Mouse (Mus musculus) left cerebral cortex, adult 9 months (tissue): ENCODE data around the gene Agap2.
A peak's percentile ranks its signal among the peaks of the same experiment; 100 is the strongest.
"Not testable (repeated sequence)": the region's sequence is repeated elsewhere in the genome, so short reads cannot be mapped to it uniquely, and the experiment has no call there.

Source experiments
- DNase-seq, 2 experiments: peaks; one replicate each; pipeline ENCODE4 v3.0.0; 2022; ENCODE audit warnings: low spot score in 2 of 2

Agap2 gene

DNA sequence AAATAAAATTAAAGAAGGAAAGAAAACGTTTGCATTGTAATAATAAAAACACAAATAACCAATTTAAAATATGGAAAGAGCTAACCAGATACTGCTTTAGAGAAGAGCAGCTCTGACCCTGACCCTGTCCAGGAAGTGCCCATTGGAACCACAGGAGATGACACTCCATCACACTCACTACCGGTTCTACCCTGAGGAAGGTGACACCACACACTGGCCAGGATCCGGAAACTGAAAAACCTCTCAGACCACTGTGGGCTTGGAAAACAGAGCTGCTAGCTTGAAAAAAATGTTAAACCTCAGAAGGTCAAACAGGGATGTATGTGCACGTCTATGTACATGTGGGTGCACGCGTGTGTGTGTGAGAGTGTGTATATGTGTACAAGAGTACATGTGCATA, 26.1 kb downstream of the Agap2 start:
- no peak for DNase-seq

DNA sequence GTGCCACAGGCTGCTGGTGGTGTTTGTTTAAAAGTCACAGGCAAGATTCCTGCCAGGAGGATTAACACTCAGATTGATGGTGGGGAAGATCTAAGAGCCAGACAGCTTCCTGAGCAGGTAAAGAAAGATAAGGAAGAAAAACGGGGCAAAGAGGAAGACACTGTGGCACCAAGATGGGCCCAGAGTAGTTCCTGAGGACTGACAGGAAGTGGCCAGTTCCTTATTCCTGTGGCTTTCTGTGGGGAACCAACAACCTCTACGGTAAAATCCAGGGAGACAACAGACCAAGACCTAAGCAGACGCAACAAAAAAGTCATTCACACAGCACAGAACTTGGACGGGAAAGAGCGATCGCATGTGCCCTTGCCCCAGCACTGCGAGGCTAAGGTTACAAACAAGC, 28.5 kb downstream of the Agap2 start:
- no peak for DNase-seq

DNA sequence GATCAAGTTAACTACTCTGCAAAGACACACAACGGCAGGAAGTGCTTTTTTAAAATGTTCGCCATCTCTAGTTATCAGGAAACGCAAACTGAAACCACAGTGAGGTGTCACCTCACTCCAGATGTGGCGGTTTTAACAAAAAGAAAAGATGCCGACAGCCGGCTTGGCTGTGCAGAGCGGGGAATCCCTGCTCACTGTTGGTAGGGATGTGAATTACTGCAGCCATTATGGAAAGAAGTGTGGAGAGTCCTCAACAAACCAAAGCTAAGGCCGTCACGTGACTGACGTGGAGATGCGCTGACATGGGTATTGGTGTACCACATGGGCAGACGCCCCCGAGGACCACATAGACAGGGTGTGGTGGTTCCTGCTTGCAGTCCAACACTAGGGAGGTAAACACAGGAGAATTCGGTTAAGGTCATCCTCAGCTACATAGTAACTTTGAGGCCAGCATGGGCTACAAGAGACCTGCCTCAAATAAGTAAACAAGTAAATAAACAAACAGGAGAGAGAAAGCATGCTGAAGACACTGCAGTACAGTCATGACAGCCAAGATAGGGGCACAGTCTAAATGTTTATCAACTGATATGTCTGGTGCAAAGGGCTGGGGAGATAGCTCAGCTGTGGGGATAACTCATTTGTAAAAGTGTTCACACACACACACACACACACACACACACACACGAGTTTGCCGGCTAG, 32.6 kb downstream of the Agap2 start:
- DNase-seq = no peak

DNA sequence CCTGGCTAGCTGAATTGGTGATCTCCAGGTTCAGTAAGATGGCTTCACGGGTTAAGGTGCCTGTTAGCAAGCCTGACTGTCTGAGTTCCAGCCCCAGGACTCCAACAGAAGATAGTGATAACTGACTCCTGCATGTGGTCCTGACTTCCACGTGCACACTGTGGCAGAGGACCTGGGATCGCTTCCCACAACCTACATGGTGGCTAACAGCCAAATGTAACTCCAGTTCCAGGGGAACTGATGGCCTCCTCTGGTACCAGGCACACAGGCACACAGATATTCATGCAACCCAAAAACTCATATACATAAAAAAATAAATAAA, 33.1 kb downstream of the Agap2 start:
- no peak for DNase-seq

DNA sequence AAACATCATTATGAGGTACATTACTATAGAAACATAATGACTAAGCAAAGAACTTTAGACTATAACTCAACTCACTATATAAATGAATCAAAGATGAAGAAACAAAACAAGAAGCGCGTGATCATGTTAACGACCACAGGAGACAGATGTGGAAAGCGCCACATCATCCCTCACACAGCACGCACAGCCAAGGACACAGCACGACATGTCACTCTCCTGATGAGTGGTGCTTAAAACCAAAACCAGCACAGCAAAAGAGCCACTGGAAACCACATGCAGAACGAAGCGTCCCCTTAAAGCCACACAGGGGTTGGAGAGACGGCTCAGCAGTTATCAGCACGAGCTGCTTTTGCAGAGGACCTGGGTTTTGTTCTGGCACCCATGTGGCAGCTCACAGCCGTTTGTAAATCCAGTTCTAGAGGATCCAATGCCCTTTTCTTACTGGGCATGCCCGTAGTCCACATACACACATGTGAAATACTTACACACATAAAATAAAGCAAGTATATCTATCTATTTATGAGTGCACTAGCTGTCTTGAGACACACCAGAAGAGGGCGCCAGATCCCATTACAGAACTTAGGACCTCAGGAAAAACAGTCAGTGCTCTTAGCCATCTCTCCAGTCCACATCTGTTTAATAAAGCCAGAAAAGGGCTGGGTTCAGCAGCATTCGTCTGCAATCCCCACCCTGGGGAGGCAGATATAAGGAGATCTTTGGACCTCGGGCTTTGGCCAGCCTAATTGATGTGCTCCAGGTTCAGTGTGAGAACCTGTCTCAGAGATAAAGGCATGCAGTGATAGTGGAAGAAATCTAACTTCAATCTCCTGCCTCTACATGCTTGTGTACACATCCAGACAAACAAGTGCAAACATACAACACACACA, 36.2 kb downstream of the Agap2 start:
- DNase-seq = no peak

DNA sequence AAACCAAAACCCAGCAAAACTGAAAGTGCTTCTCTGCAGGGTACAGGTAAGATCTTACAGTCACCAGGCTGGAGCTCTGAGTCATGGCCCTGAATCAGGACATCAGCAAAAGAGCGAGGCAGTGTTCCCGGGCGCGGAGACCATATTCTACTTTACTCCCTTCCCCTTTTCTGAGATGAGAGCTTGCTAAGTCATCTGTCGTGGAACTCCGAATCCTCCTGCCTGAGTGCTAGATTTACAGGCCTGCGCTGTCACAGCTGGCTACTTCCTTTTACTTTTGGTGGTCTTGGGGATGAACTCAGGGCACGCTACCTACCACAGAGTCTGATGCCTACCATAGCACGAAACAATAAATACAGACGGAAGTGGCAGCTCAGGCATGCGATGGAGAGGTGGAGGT, 39.3 kb downstream of the Agap2 start:
- DNase-seq = no peak

DNA sequence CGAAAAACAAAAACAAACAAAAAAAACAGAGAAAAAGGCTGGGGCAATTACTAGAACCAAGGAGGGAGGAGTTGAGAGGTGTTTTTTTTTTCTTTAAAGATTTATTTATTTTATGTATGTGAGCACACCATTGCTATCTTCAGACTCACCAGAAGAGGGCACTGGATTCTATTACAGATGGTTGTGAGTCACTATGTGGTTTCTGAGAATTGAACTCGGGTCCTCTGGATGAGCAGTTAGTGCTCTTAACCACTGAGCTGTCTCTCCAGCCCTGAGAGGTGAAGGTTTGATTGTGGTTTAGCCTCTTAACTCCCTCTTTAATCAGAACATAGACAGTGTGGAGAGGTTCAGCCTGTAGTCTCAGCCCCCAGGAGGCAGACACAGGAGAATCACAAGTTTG, 40.0 kb downstream of the Agap2 start:
- DNase-seq = no peak

DNA sequence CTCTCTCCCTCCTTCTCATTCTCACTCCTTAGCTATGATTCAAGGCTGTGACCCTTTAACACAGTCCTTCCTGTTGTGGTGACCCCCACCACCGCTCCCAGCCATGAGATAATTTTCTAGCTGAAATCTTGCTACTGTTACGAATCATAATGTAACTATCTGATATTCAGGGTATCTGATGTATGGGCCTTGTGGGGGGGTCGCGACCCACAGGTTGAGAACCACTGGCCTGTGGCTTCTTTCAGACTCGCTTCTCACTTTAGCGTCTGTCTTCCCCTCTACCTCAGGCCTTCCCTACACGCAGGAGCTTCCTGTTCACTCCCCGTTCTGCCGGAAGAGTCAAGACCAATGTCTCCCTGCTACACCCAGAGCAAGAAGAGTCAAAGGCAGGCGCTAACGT, 43.4 kb downstream of the Agap2 start:
- no peak for DNase-seq

DNA sequence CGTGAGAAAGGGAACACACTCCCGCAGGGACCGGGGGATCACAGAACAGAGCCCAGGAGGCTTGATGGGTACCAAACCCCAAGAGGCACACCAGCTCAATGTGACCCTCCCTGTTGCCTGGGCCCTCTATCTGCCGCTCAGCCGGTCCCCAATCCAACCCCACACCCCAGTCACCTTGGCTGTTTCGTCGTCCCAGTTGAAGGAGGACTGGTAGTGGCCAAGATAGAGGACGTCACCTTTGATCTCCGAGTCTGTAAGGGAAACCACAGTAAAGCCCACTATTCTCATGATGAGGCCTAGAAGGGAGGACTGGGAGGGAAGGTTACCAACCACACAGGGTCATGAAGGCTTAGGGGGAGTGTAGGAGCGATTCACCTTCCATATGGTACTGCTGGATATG, 44.1 kb downstream of the Agap2 start:
- no peak for DNase-seq

DNA sequence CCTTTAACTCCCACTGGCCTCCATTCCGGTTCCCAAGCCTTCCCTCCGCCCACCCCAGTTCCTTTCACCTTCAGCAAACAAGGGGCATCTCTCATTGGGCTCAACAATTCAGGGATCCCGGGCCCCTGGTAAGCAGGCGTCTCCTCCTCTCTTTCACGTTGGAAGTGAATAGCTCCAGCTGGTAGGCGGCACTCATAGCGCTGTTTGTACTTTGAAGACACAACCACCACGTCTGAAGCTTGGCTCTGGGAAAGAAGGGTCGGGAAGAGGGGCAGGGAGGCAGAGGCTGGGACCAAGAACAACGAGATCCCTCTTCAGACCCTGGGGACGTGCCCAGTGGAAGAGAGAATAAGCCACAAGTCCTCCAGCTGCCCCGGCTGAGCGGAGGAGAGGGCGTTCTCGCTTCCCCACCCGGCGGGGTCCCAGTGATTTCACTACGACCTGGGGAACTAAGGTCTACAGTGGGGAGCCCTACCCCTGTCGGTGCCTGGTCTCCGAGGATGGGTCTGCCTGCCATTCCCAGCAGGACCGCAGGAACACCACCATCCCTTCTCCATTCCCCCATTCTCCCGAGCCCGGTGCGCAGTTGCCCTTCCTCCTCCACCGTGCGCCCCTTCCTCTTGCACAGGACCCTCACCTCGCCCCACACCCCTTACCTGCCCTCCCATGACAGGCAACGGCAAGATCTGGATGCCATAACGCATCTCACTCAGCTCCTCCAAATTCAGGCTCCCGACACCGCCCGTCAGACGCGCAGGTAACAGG, 45.4 kb downstream of the Agap2 start:
- no peak for DNase-seq

DNA sequence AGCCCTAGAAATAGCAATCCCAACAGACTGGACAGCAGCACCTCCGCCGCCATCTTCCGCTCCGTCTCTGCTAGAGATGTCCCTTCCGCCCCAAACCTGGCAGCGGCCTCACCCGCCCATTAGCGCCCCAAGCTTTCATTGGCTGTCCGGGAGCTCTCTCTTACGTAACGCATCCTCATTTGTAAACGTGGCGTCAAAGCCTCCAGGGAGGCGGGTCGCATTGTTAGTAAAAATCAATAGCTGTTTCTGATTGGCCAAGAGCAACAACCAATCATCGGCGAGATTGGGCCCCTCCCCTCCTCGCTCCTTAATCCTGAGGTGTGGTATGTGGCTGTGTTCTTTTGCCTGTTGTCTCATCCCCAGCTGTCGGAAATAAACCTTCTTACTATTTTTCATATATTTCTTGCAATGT, 46.0 kb downstream of the Agap2 start, which contains the start of gene Os9:
Gene Os9, minus strand, starts transcription at position 66 of the 412 bp plus-strand sequence.
- DNase-seq = peak; percentile 96 to 99

DNA sequence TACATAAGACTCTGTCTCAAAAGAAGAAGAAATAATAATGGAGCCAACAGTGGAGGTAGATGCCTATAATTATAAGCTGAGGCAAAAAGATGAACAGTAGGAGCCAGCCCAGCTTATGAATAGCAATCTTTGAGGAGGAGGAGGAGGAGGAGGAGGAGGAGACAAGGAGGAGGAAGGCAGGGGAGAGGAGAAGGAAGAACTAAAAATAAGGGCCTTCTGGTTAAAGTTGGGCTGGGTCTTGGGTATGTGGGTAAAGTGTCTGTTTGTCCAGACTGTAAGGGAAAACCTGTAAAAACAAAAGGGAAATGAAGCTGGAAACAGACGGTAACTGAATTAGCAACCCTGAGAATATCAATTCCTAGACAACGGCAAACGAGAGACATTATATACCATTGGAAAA, 46.9 kb downstream of the Agap2 start:
- DNase-seq = no peak

DNA sequence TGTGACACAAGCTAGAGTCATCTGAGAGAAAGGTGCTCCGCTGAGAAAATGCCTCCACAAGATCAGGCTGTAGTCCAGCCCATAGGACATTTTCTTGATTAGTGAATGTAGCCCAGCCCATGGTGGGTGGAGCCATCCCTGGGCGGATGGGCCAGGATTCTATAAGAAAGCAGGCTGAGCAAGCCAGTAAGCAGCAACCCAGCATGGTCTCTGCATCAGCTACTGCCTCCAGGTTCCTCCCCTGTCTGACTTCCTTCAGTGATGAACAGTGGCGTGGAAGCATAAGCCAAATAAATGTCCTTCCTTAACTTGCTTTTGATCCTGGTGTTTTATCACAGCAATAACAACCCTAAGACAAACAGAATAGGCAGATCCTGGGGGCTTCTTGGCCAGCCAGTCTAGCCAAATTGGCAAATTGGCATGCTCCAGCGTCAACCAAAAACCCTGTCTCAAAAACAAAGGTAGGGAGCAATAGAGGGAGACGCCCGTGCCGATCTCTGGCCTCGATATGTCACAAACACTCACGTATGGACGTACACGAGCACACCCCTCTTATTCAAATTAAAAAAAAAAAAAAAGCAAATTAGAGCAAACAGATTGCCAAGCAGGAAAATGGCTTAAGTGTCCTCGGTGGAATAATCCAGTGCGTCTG, 47.8 kb downstream of the Agap2 start:
- peak in 1 of 2 experiments; percentile 69 for DNase-seq

DNA sequence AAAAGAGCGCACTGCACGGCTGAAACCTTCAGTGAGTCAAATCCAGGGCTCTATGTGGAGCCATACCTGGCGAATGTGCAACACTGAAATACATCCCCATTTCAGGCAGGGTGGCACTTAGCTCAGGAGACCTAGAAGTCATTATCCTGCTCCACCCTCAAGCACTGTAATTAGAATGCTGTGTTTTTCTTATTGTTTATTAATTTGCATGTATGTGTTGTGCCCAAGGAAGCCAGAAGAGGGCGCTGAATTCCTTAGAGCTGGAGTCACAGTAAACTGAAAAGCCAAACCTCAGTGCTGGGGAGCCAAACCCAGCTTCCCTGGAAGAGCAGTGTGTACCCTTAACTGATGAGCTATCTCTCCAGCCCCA, 48.3 kb downstream of the Agap2 start:
- DNase-seq = peak; percentile 50 to 90

DNA sequence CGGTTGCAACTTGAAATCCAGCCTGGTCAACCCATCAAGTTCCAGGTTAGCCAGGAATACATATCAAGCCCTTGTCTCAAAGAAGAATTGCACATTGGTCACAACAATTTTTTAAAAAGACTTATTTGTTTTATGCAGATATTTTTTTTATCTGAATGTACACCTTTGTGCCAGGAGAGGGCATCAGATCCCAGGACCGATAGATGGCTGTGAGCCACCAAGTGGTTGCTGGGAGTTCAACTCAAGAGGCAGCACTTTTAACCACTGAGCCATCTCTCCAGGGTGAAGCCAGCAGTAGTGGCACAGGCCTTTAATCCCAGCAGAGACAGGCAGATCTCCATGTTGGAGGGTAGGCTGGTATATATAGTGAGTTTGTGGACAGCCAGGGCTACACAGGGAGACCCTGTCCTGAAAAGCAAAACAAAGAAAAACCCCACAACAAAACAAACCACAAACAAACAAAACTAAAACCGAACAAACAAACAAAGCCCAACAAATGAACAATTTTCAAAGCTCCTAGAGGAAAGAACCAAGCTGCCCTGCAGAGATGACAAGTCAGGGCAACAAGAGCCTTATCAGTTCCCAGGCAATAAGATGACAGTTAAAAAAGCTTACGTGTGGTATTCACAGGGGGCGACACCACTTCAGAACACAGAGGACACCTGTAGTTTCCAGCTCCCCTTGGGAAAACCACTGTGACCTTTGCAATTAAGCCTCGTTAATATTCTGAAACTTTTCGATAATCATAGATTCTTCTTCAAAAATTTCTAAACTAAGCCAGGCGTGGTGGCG, 50.3 kb downstream of the Agap2 start:
- peak in 1 of 2 experiments; percentile 26 for DNase-seq

DNA sequence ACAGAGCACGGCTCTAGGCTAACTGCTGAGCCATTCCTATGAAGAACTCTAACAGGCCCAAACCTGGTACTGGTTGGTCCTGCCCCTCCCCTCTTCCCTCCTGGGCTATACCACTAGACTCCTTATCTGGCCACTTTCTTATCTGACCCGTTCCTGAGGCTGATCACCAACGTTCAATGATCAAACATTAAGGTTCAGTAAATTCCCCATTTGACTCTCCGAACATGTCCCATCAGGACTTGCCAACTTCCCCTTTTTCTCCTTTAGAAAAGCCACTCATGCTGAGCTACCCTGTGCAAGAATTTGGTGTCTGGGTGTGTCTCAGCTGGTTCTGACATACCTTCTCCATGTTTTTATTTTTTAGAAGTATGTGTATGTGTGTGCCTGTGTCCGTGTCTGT, 51.5 kb downstream of the Agap2 start:
- no peak for DNase-seq

DNA sequence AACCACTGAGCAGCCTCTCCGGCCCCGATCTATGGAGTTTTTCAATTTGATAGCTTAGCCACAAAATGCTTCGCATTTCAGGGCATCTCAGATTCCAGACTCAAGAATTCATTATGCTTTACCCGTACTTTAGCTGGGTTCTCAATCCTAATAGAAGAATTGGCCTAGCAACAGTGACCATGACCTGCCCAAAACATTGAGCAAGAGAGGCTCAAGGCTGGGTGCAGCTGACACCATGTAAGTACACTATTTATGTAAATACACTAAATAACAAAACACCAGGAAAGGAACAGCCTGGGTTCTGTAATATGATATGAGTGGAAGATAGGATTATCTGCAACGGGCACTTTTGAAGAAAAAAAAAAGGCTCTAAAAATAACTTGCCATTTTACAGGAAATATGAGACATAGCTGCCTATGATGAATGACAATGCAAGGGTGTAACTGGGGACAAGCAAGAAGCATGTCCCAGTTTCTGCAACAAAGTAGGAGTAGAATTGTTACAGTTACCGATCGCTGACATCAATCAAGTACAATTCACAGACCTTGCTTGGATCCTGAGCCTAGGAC, 52.7 kb downstream of the Agap2 start:
- DNase-seq = no peak

DNA sequence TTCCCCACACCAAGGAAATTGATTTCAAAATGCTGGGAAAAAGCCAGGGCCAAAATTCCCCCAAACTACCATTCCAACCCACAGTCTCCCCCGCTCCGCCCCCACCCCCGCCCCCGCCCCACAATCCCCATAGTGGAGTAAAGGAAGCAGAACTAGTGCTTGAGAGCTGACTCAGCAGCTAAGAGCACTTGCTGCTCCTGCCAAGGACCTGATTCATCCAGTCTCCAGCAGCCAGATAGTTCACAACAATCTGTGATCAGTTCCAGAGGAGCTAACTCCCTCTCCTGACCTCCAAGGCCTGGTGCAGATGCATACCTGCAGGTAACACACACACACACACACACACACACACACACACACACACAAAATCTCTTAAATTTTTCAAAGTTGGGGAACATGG, 54.3 kb downstream of the Agap2 start:
- DNase-seq = no peak

DNA sequence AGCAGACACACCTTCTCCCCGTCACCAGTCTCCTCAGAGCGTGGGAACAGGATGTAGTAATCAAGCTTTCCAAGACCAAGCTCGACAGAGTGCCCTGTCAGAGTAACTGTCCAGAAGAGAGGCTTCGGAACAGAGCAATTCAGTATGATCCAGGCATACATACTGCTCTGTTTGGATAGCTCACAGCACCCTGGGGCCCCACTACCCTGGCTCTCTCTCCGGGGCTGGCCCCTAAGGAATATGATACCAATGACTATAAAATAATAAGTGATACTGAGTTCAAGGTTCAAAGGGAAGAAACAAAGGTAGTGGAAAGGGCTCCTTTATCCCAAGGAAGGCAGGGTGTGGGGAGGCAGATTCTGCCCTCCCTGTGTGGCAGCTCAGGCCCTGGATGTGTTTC, 57.4 kb downstream of the Agap2 start:
- no peak for DNase-seq

DNA sequence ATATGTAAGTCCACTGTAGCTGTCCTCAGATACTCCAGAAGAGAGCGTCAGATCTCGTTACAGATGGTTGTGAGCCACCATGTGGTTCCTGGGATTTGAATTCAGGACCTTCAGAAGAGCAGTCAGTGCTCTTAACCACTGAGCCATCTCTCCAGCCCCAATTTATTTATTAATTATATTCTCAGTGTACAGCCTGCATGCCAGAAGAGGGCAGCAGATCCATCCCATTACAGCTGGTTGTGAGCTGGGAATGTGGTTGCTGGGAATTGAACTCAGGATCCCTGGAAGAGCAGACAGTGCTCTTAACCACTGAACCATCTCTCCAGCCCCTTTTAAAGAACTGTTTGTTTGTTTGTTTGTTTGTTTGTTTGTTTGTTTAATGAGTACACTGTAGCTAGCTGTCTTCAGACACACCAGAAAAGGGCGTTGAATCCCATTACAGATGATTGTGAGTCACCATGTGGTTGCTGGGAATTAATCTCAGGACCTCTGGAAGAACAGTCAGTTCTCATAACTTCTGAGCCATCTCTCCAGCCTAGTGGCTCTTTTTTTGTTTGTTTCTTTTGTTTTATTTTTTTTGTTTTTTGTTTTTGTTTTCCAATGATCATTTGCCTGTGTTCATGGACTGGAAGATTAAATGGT, 59.4 kb downstream of the Agap2 start:
- DNase-seq = not testable (repeated sequence)
